In genomic region chr11:120710672-120711071, GRCm38 (mm10) we compare ENCODE assay signal across 32 mouse cellular contexts. TPM values are rescaled to one million over a fixed set of nuclear protein-coding genes. Genes with fewer than 3 reads are reported as not detected.
DNase-seq lines count a peak whose midpoint lies in the region; ATAC-seq lines count a peak whose summit lies in the region.
"Had no signal": no experiment of that assay in that cellular context is flagged by ENCODE, and none has a peak within 500 bp of the region (broad histone marks: within the 10 kb centered on the region; RNA-seq: fewer than 3 reads in every experiment).

No protein-coding gene starts in this region.

- H3K4me1 ChIP-seq in kidney, embryonic 15.5 days: peaks cover 87% of the 10 kb centered on the region
- peaks cover 73% of the 10 kb centered on the region for H3K4me1 ChIP-seq in limb, embryonic 13.5 days
- peaks cover 20% of the 10 kb centered on the region for H3K4me1 ChIP-seq in midbrain, embryonic 16.5 days (ENCODE audit: control insufficient read depth, insufficient read depth, low read length)

- H3K27ac ChIP-seq in kidney, embryonic 15.5 days: peak overlapping the region; percentile 1; the same call in 1 of the 2 replicates
- peak overlapping the region; percentile 52; the same call in 1 of the 2 replicates for H3K27ac ChIP-seq in limb, embryonic 13.5 days
- no peak overlapping the region for H3K27ac ChIP-seq in midbrain, embryonic 16.5 days (ENCODE audit: low read length)
- H3K27ac ChIP-seq: forebrain, embryonic 15.5 days; hindbrain, embryonic 12.5 days; hindbrain, postnatal 0 days; intestine, embryonic 15.5 days; liver, embryonic 12.5 days; midbrain, embryonic 12.5 days had no signal

- no peak for ATAC-seq in kidney, embryonic 15.5 days (replicated peaks; ENCODE audit: low FRiP score)
- ATAC-seq in limb, embryonic 13.5 days (ENCODE audit: low FRiP score, low read depth): no peak
- ATAC-seq in midbrain, embryonic 16.5 days: no peak
- ATAC-seq: CD4-positive, CD25-positive, alpha-beta regulatory T cell, adult 4 months; forebrain, embryonic 15.5 days; hindbrain, postnatal 0 days; intestine, embryonic 15.5 days; liver, embryonic 12.5 days; liver, postnatal 0 days had no signal

- no peak overlapping the region for H3K9ac ChIP-seq in kidney, embryonic 15.5 days
- H3K9ac ChIP-seq in limb, embryonic 13.5 days: peak overlapping the region; percentile 13; the same call in 1 of the 2 replicates
- no peak overlapping the region for H3K9ac ChIP-seq in midbrain, embryonic 16.5 days (ENCODE audit: low read depth, low read length)
- H3K9ac ChIP-seq: forebrain, embryonic 15.5 days; hindbrain, embryonic 12.5 days; intestine, embryonic 15.5 days; liver, embryonic 12.5 days; liver, postnatal 0 days; midbrain, embryonic 12.5 days had no signal

- no peak overlapping the region for H3K4me3 ChIP-seq in kidney, embryonic 15.5 days (replicated peaks)
- H3K4me3 ChIP-seq in limb, embryonic 13.5 days: no peak overlapping the region
- no peak overlapping the region for H3K4me3 ChIP-seq in midbrain, embryonic 16.5 days (ENCODE audit: low read depth, low read length)
- H3K4me3 ChIP-seq: forebrain, embryonic 15.5 days; hindbrain, embryonic 12.5 days; intestine, embryonic 15.5 days; liver, embryonic 12.5 days; midbrain, embryonic 12.5 days had no signal

- DNase-seq in kidney, postnatal 36 days: no peak
- peak; percentile 31 for DNase-seq in embryo, embryonic 11 days
- no peak for DNase-seq in layer of hippocampus, adult 8-10 months (ENCODE audit: low spot score in 2 of 2)
- no peak for DNase-seq in adrenal gland, postnatal 25 days
- DNase-seq: adrenal gland, postnatal 36 days; cerebellum, adult 18-20 months; cerebellum, postnatal 25 days; gastrocnemius, postnatal 36 days; heart, adult 18-20 months; heart, postnatal 36 days; kidney, adult 8-10 months; kidney, postnatal 4 days; layer of hippocampus, postnatal 36 days; left cerebral cortex, postnatal 4 days; liver, postnatal 0 days; lung, postnatal 36 days; right cerebral cortex, adult 18-20 months; right cerebral cortex, postnatal 4 days; thymus, adult 2 months; thymus, postnatal 36 days had no signal

- no peaks in the 10 kb centered on the region for H3K9me3 ChIP-seq in kidney, embryonic 15.5 days (replicated peaks)
- no peaks in the 10 kb centered on the region for H3K9me3 ChIP-seq in limb, embryonic 13.5 days
- H3K9me3 ChIP-seq in midbrain, embryonic 16.5 days (replicated peaks; ENCODE audit: control insufficient read depth, low read length, poor library complexity, severe bottlenecking): no peaks in the 10 kb centered on the region
- H3K9me3 ChIP-seq: forebrain, embryonic 15.5 days; hindbrain, embryonic 12.5 days; intestine, embryonic 15.5 days; liver, embryonic 12.5 days; midbrain, embryonic 12.5 days had no signal

- H3K4me2 ChIP-seq in kidney, embryonic 15.5 days: no peak overlapping the region
- no peak overlapping the region for H3K4me2 ChIP-seq in limb, embryonic 13.5 days (replicated peaks)
- no peak overlapping the region for H3K4me2 ChIP-seq in midbrain, embryonic 16.5 days (ENCODE audit: low read length)
- H3K4me2 ChIP-seq: forebrain, embryonic 15.5 days; heart, embryonic 11.5 days; hindbrain, embryonic 12.5 days; intestine, embryonic 15.5 days; liver, embryonic 12.5 days; midbrain, embryonic 12.5 days had no signal

- H3K27me3 ChIP-seq in kidney, embryonic 15.5 days: no peaks in the 10 kb centered on the region
- no peaks in the 10 kb centered on the region for H3K27me3 ChIP-seq in limb, embryonic 13.5 days
- no peaks in the 10 kb centered on the region for H3K27me3 ChIP-seq in midbrain, embryonic 16.5 days (ENCODE audit: control insufficient read depth, insufficient read depth, low read depth, low read length)
- H3K27me3 ChIP-seq: forebrain, embryonic 15.5 days; hindbrain, embryonic 12.5 days; intestine, embryonic 15.5 days; liver, embryonic 12.5 days; midbrain, embryonic 12.5 days had no signal

- H3K36me3 ChIP-seq in kidney, embryonic 15.5 days: peaks cover 32% of the 10 kb centered on the region
- H3K36me3 ChIP-seq in limb, embryonic 13.5 days: peaks cover 33% of the 10 kb centered on the region
- H3K36me3 ChIP-seq in midbrain, embryonic 16.5 days (ENCODE audit: control insufficient read depth, insufficient read depth, low read length): peaks cover 8% of the 10 kb centered on the region

- WGBS in kidney, embryonic 15.5 days: 36% methylated on average over 5 of the region's 5 CpGs
- 16% methylated on average over 5 of the region's 5 CpGs for WGBS in limb, embryonic 13.5 days
- 76% methylated on average over 5 of the region's 5 CpGs for WGBS in midbrain, embryonic 16.5 days

RNA-seq across cellular contexts. Expression of gene Cenpx, which starts 2.9 kb away (rescaled TPM):
- 164 and 176 TPM in 2 replicates for polyA plus RNA-seq in kidney, embryonic 15.5 days (2015; fragmentation: Nextera tagmentation; extraction: Ambion mirVana)
- polyA plus RNA-seq in limb, embryonic 13.5 days (2015; fragmentation: Nextera tagmentation; extraction: Ambion mirVana): 139 and 145 TPM in 2 replicates
- total RNA-seq in layer of hippocampus, adult 8-10 months (2022): 10 to 100 TPM; 12.9 to 22.1 (median 17.2) TPM
- total RNA-seq in adrenal gland, postnatal 25 days (2021): 52.6 and 54.2 TPM in 2 replicates
- polyA plus RNA-seq in midbrain, embryonic 16.5 days (2015; fragmentation: Nextera tagmentation; extraction: Ambion mirVana): 88.8 and 92.2 TPM in 2 replicates

RNA-seq across cellular contexts. Expression of gene Lrrc45, which starts 3.1 kb away (rescaled TPM):
- 52.9 and 66.0 TPM in 2 replicates for polyA plus RNA-seq in kidney, embryonic 15.5 days (2015; fragmentation: Nextera tagmentation; extraction: Ambion mirVana)
- 66.2 and 75.4 TPM in 2 replicates for polyA plus RNA-seq in limb, embryonic 13.5 days (2015; fragmentation: Nextera tagmentation; extraction: Ambion mirVana)
- total RNA-seq in layer of hippocampus, adult 8-10 months (2022): 10 to 100 TPM; 51.1 to 67.4 (median 65.7) TPM
- 40.9 and 46.8 TPM in 2 replicates for total RNA-seq in adrenal gland, postnatal 25 days (2021)
- polyA plus RNA-seq in midbrain, embryonic 16.5 days (2015; fragmentation: Nextera tagmentation; extraction: Ambion mirVana): 86.6 and 87.9 TPM in 2 replicates

RNA-seq across cellular contexts. Expression of gene Rac3, which starts 10.6 kb away (rescaled TPM):
- polyA plus RNA-seq in kidney, embryonic 15.5 days (2015; fragmentation: Nextera tagmentation; extraction: Ambion mirVana): 27.6 and 31.0 TPM in 2 replicates
- 66.2 and 70.5 TPM in 2 replicates for polyA plus RNA-seq in limb, embryonic 13.5 days (2015; fragmentation: Nextera tagmentation; extraction: Ambion mirVana)
- total RNA-seq in layer of hippocampus, adult 8-10 months (2022): 10 to 100 TPM; 33.5 to 43.1 (median 37.5) TPM
- 5.6 and 10.0 TPM in 2 replicates for total RNA-seq in adrenal gland, postnatal 25 days (2021)
- 624 and 719 TPM in 2 replicates for polyA plus RNA-seq in midbrain, embryonic 16.5 days (2015; fragmentation: Nextera tagmentation; extraction: Ambion mirVana)
- total RNA-seq: neutrophil, adult 5-6 weeks had no signal
- polyA plus RNA-seq: CD4-positive, CD25-positive, alpha-beta regulatory T cell, adult 4 months had no signal

RNA-seq across cellular contexts. Expression of gene Dcxr, which starts 16.4 kb away (rescaled TPM):
- 31.9 and 32.1 TPM in 2 replicates for polyA plus RNA-seq in kidney, embryonic 15.5 days (2015; fragmentation: Nextera tagmentation; extraction: Ambion mirVana)
- polyA plus RNA-seq in limb, embryonic 13.5 days (2015; fragmentation: Nextera tagmentation; extraction: Ambion mirVana): 15.6 and 16.2 TPM in 2 replicates
- 10 to 100 TPM in 3 of 4 experiments, 1 to 10 TPM in 1; 8.7 to 21.6 (median 14.5) TPM for total RNA-seq in layer of hippocampus, adult 8-10 months (2022)
- total RNA-seq in adrenal gland, postnatal 25 days (2021): 59.0 and 82.3 TPM in 2 replicates
- polyA plus RNA-seq in midbrain, embryonic 16.5 days (2015; fragmentation: Nextera tagmentation; extraction: Ambion mirVana): 5.8 and 7.0 TPM in 2 replicates

RNA-seq across cellular contexts. Expression of gene Cbr2, which starts 21.2 kb away (rescaled TPM):
- polyA plus RNA-seq in kidney, embryonic 15.5 days (2015; fragmentation: Nextera tagmentation; extraction: Ambion mirVana): 2.4 and 3.4 TPM in 2 replicates
- polyA plus RNA-seq in limb, embryonic 13.5 days (2015; fragmentation: Nextera tagmentation; extraction: Ambion mirVana): 7.7 and 10.1 TPM in 2 replicates
- total RNA-seq in layer of hippocampus, adult 8-10 months (2022): 1 to 10 TPM; 1.6 to 3.7 (median 2.5) TPM
- total RNA-seq in adrenal gland, postnatal 25 days (2021): 1.9 and 3.7 TPM in 2 replicates
- 0.87 and 1.6 TPM in 2 replicates for polyA plus RNA-seq in midbrain, embryonic 16.5 days (2015; fragmentation: Nextera tagmentation; extraction: Ambion mirVana)
- polyA plus RNA-seq: CD4-positive, CD25-positive, alpha-beta regulatory T cell, adult 4 months had no signal
